Mouse (Mus musculus) liver, embryonic 14.5 days (tissue): ENCODE measurements around the gene Xpnpep1.

Experiments used
- CTCF ChIP-seq: IDR thresholded peaks from 2 replicates; pipeline ENCODE4 v1.5.1; 2016; ENCODE audit warnings: antibody characterized with exemption, low read depth, control low read depth
- EP300 ChIP-seq: IDR thresholded peaks from 2 replicates; pipeline ENCODE4 v1.6.1; 2016; ENCODE audit warnings: antibody characterized with exemption, low read depth

GRCm38 (mm10) chr19:53037925-53038419, 2.0 kb downstream of the Xpnpep1 start:
- TF ChIP-seq CTCF: no peak
- TF ChIP-seq EP300: no peak
